Mouse (Mus musculus) CH12.LX (cell line): ENCODE measurements around the gene Arhgef18. TPM values are rescaled to one million over a fixed set of nuclear protein-coding genes. Genes with fewer than 3 reads are reported as not detected.

ENCODE experiments used
- DNase-seq: peaks from one replicate; pipeline ENCODE4 v3.0.0-alpha.2; 2013; ENCODE audit errors: extremely low read depth
- H3K27ac ChIP-seq: 2 replicates; pipeline ENCODE4 v1.5.1; 2012; ENCODE audit warnings: low read depth, mild to moderate bottlenecking, control low read depth, moderate library complexity; ENCODE audit not compliant: insufficient read depth
- H3K27me3 ChIP-seq: replicated peaks from 2 replicates; pipeline ENCODE3; 2012; ENCODE audit warnings: inconsistent platforms
- H3K36me3 ChIP-seq, 2 experiments: replicated peaks in 1 of 2; 2 replicates each; pipeline versions ENCODE3 to v1.6.1; 2012; ENCODE audit warnings: inconsistent platforms in 1 of 2, low read length in 1 of 2, mild to moderate bottlenecking in 1 of 2, mixed read lengths in 1 of 2, moderate library complexity in 1 of 2; ENCODE audit not compliant: control insufficient read depth in 1 of 2, insufficient read depth in 1 of 2
- H3K4me1 ChIP-seq, 2 experiments: 2 replicates each; pipeline ENCODE4 v1.6.1; 2012; ENCODE audit warnings: inconsistent platforms in 1 of 2, moderate library complexity in 1 of 2; ENCODE audit not compliant: insufficient read depth in 2 of 2, control insufficient read depth in 1 of 2
- H3K4me2 ChIP-seq: 2 replicates; pipeline ENCODE4 v1.6.1; 2012; ENCODE audit warnings: low read depth, mild to moderate bottlenecking, control low read depth; ENCODE audit not compliant: poor library complexity, insufficient read depth, severe bottlenecking
- H3K4me3 ChIP-seq, 3 experiments: fragments of 150-350 bp in 1 of 3; sonication (generic) in 1 of 3; replicated peaks in 1 of 3; 2 replicates each; pipeline versions ENCODE3 to v1.5.1; 2011 to 2012; ENCODE audit warnings: low read depth in 2 of 3, low read length in 2 of 3, mild to moderate bottlenecking in 2 of 3, moderate library complexity in 2 of 3, control low read depth in 1 of 3, improper control_type of control experiment in 1 of 3, inconsistent platforms in 1 of 3, mixed read lengths in 1 of 3; ENCODE audit not compliant: poor library complexity in 1 of 3
- H3K79me2 ChIP-seq: replicated peaks from 2 replicates; pipeline ENCODE4 v1.6.1; 2012; ENCODE audit warnings: mild to moderate bottlenecking, moderate library complexity; ENCODE audit not compliant: control insufficient read depth, poor library complexity, insufficient read depth, severe bottlenecking; ENCODE audit errors: extremely low read depth
- H3K9ac ChIP-seq: 2 replicates; pipeline ENCODE4 v1.6.1; 2012; ENCODE audit warnings: low read depth, mild to moderate bottlenecking, control low read depth, moderate library complexity; ENCODE audit not compliant: insufficient read depth
- H3K9me3 ChIP-seq: replicated peaks from 2 replicates; pipeline ENCODE3; 2012; ENCODE audit warnings: low read length, inconsistent platforms, mixed read lengths
- BHLHE40 ChIP-seq: IDR thresholded peaks from 2 replicates; pipeline ENCODE4 v1.6.1; 2011; ENCODE audit warnings: mild to moderate bottlenecking, low read depth, low read length, improper control_type of control experiment
- CHD1 ChIP-seq: IDR thresholded peaks from 2 replicates; pipeline ENCODE4 v1.6.1; 2012; ENCODE audit warnings: low read depth, low read length, improper control_type of control experiment, inconsistent platforms
- CHD2 ChIP-seq: IDR thresholded peaks from 2 replicates; pipeline ENCODE4 v1.6.1; 2011; ENCODE audit warnings: low read length, improper control_type of control experiment
- CTCF ChIP-seq, 2 experiments: IDR thresholded peaks in 1 of 2; conservative IDR thresholded peaks in 1 of 2; 2 replicates each; pipeline ENCODE4 v1.5.1; 2011 to 2012; ENCODE audit warnings: low read depth in 2 of 2, low read length in 2 of 2, improper control_type of control experiment in 1 of 2, inconsistent platforms in 1 of 2, mild to moderate bottlenecking in 1 of 2, moderate library complexity in 1 of 2
- E2F4 ChIP-seq: IDR thresholded peaks from 2 replicates; pipeline ENCODE4 v1.6.1; 2011; ENCODE audit warnings: low read depth, low read length, improper control_type of control experiment; ENCODE audit not compliant: insufficient replicate concordance
- ELF1 ChIP-seq: IDR thresholded peaks from 2 replicates; pipeline ENCODE4 v1.6.1; 2014; ENCODE audit warnings: low read depth, mild to moderate bottlenecking, inconsistent platforms, low read length, improper control_type of control experiment
- EP300 ChIP-seq: IDR thresholded peaks from 2 replicates; pipeline ENCODE4 v1.6.1; 2011; ENCODE audit warnings: low read length, improper control_type of control experiment
- ETS1 ChIP-seq: conservative IDR thresholded peaks from 2 replicates; pipeline ENCODE4 v1.6.1; 2012; ENCODE audit warnings: low read depth, mild to moderate bottlenecking, inconsistent platforms, low read length, improper control_type of control experiment, moderate library complexity
- JUN ChIP-seq: IDR thresholded peaks from 2 replicates; pipeline ENCODE4 v1.6.1; 2011; ENCODE audit warnings: low read depth, mild to moderate bottlenecking, low read length, improper control_type of control experiment, moderate library complexity; ENCODE audit not compliant: insufficient read depth
- KAT2A ChIP-seq: IDR thresholded peaks from 2 replicates; pipeline ENCODE4 v1.6.1; 2012; ENCODE audit warnings: low read length, improper control_type of control experiment, inconsistent platforms; ENCODE audit not compliant: insufficient replicate concordance
- MAFK ChIP-seq: IDR thresholded peaks from 2 replicates; pipeline ENCODE4 v1.6.1; 2011; ENCODE audit warnings: low read length, improper control_type of control experiment; ENCODE audit not compliant: insufficient replicate concordance
- MAX ChIP-seq: IDR thresholded peaks from 2 replicates; pipeline ENCODE4 v1.6.1; 2011; ENCODE audit warnings: low read length, improper control_type of control experiment
- MXI1 ChIP-seq: IDR thresholded peaks from 2 replicates; pipeline ENCODE4 v1.6.1; 2011; ENCODE audit warnings: mild to moderate bottlenecking, low read depth, low read length, improper control_type of control experiment
- MYC ChIP-seq: IDR thresholded peaks from 2 replicates; pipeline ENCODE4 v1.6.1; 2011; ENCODE audit warnings: low read depth, mild to moderate bottlenecking, improper control_type of control experiment, low read length
- NELFE ChIP-seq: IDR thresholded peaks from 2 replicates; pipeline ENCODE4 v1.6.1; 2011; ENCODE audit warnings: low read depth, low read length, improper control_type of control experiment
- NRF1 ChIP-seq: IDR thresholded peaks from 2 replicates; pipeline ENCODE4 v1.6.1; 2014; ENCODE audit warnings: low read depth, mild to moderate bottlenecking, inconsistent platforms, low read length, improper control_type of control experiment, moderate library complexity
- POLR2A ChIP-seq: IDR thresholded peaks from 2 replicates; pipeline ENCODE4 v1.6.1; 2011; ENCODE audit warnings: low read depth, mild to moderate bottlenecking, improper control_type of control experiment, low read length
- POLR2AphosphoS2 ChIP-seq: IDR thresholded peaks from 2 replicates; pipeline ENCODE4 v1.6.1; 2011; ENCODE audit warnings: low read depth, low read length, improper control_type of control experiment
- RAD21 ChIP-seq: IDR thresholded peaks from 2 replicates; pipeline ENCODE4 v1.6.1; 2011; ENCODE audit warnings: low read depth, mild to moderate bottlenecking, low read length, improper control_type of control experiment, moderate library complexity
- SMC3 ChIP-seq: IDR thresholded peaks from 2 replicates; pipeline ENCODE4 v1.6.1; 2011; ENCODE audit warnings: low read depth, low read length, improper control_type of control experiment
- TBP ChIP-seq: conservative IDR thresholded peaks from 2 replicates; pipeline ENCODE4 v1.6.1; 2011; ENCODE audit warnings: low read depth, low read length, improper control_type of control experiment
- UBTF ChIP-seq: IDR thresholded peaks from 2 replicates; pipeline ENCODE4 v1.6.1; 2012; ENCODE audit warnings: low read depth, mild to moderate bottlenecking, inconsistent platforms, low read length, improper control_type of control experiment, moderate library complexity
- USF1 ChIP-seq: IDR thresholded peaks from 2 replicates; pipeline ENCODE4 v1.6.1; 2014; ENCODE audit warnings: low read depth, mild to moderate bottlenecking, inconsistent platforms, low read length, improper control_type of control experiment
- USF2 ChIP-seq: conservative IDR thresholded peaks from 2 replicates; pipeline ENCODE4 v1.6.1; 2011; ENCODE audit warnings: low read depth, low read length, improper control_type of control experiment
- ZC3H11A ChIP-seq: IDR thresholded peaks from 2 replicates; pipeline ENCODE4 v1.6.1; 2012; ENCODE audit warnings: low read depth, mild to moderate bottlenecking, inconsistent platforms, low read length, improper control_type of control experiment
- ZKSCAN1 ChIP-seq: IDR thresholded peaks from 2 replicates; pipeline ENCODE4 v1.6.1; 2012; ENCODE audit warnings: low read depth, inconsistent platforms, low read length, improper control_type of control experiment, borderline replicate concordance
- dilution Hi-C: fragments of 300-500 bp; cut with MboI; formaldehyde crosslinking; loops from 2 replicates; pipeline ENCODE4 v1.14.3; 2020; ENCODE audit warnings: low sequenced_read_pairs; ENCODE audit not compliant: extremely low pct_unique_long_range_greater_than_20kb, extremely low pct_ligation_motif_present
- in situ Hi-C: fragments of 300-500 bp; cut with MboI; formaldehyde crosslinking; loops from 3 replicates; pipeline ENCODE4 v1.14.3; 2019; ENCODE audit warnings: low sequenced_read_pairs, low pct_ligation_motif_present, low pct_unique_long_range_greater_than_20kb, mixed read lengths
- polyA plus RNA-seq: library from polyadenylated mRNA; unstranded; fragments of >175 nt; gene quantifications from 2 replicates; pipeline ENCODE4 v1.2.1, GENCODE M21; 2012; ENCODE audit warnings: low read depth; ENCODE audit not compliant: insufficient read length
- total RNA-seq, 2 experiments: library from RNA; depleted of rRNA; stranded (reverse); fragments of 300-350 nt in 1 of 2; fragments of >200 nt in 1 of 2; gene quantifications; 2 replicates each; pipeline ENCODE4 v1.2.3; 2012 to 2014

Arhgef18 gene
- total and polyA plus RNA-seq, 3 experiments, result 0.21 to 0.26 TPM; not detected in 1

- Histone ChIP-seq H3K4me1 (peaks cover 0 to 5% of the 10 kb centered on the region in 2 experiments; a peak in 1 of 4 replicates), H3K9ac (no peak overlapping the region), H3K27ac (no peak overlapping the region), H3K36me3 (no peaks in the 10 kb centered on the region), H3K4me3 (no peak overlapping the region), H3K79me2 (no peaks in the 10 kb centered on the region), H3K9me3 (no peaks in the 10 kb centered on the region), H3K4me2 (no peak overlapping the region), H3K27me3 (no peaks in the 10 kb centered on the region)
- in situ Hi-C loops (no loop called here), dilution Hi-C loops (no loop called here)
- DNase-seq, result no peak
- TF ChIP-seq RAD21 (no peak), E2F4 (no peak), NELFE (no peak), SMC3 (no peak), BHLHE40 (no peak), ZC3H11A (no peak), ELF1 (no peak), CHD2 (no peak), POLR2A (no peak), KAT2A (no peak), CTCF (conservative IDR thresholded peaks at IDR 0.05 in 1 of 2, IDR thresholded peaks at IDR 0.05 in 1 of 2; ENCODE audit: low read depth in 2 of 2, low read length in 2 of 2) (no peak), UBTF (no peak), MAX (no peak)
- TF ChIP-seq, all 38 proteins: peak for 0
Measured at GRCm38 (mm10) chr8:3483546-3483945, 90.7 kb downstream of the Arhgef18 start.

DNA sequence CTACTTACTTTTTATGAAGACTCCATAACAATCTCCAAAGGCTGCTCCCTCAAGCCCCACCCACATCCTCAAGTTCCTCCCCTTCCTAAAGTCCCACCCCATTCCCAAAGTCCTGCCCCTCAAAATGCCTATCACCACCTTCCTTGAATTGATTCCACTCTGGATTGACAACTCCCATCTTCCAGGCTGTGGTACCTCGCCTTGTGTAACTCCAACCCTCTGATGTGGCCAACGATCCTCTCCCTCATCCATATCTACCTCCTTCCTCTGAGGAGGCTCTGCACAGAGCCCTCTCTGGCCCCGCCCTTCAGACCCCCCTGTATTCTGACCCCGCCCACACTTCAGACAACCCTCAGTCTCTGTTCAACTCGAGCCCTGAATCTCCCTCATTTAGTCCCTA is 92.4 kb downstream of the Arhgef18 start:
- in situ Hi-C loops (no loop called here), dilution Hi-C loops (no loop called here)
- Histone ChIP-seq H3K4me3 (no peak overlapping the region), H3K9me3 (no peaks in the 10 kb centered on the region), H3K4me2 (no peak overlapping the region), H3K4me1 (peaks cover 0 to 5% of the 10 kb centered on the region in 2 experiments; a peak in 1 of 4 replicates), H3K27me3 (no peaks in the 10 kb centered on the region), H3K9ac (no peak overlapping the region), H3K27ac (no peak overlapping the region), H3K36me3 (no peaks in the 10 kb centered on the region), H3K79me2 (no peaks in the 10 kb centered on the region)
- DNase-seq, result no peak
- TF ChIP-seq CHD2 (no peak), ETS1 (no peak), MYC (no peak), JUN (no peak), CHD1 (no peak), SMC3 (no peak), EP300 (no peak), USF2 (no peak), NRF1 (no peak), MAX (no peak), ZKSCAN1 (no peak), MXI1 (no peak), TBP (no peak), KAT2A (no peak), USF1 (no peak), MAFK (no peak), POLR2AphosphoS2 (no peak)
